12 mouse cellular contexts compared by ENCODE assay signal in the genomic region with DNA sequence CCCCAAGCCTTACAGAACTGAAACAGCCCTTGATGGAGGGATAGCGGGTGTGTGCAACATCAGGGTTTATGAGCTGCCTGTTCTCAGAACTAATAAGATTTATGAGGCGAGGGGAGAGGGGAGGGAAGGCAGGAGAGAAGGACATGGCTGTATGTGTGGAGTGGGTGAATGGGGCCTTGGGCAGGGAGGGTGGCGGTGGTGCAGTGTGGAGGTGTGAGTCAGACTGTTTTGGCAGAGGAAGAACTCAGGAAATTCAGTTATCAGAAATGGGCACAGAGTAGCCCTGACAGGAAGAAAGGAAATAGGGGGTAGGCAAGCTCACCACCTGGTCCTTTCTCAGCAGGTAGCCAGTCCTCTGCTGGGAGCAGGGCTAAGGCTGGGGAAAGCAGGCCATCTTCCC. TPM values are rescaled to one million over a fixed set of nuclear protein-coding genes. Genes with fewer than 3 reads are reported as not detected.
DNase-seq lines count a peak whose midpoint lies in the region; ATAC-seq and TF ChIP-seq lines count a peak whose summit lies in the region.
"Had no signal": no experiment of that assay in that cellular context is flagged by ENCODE, and none has a peak within 500 bp of the region (broad histone marks: within the 10 kb centered on the region; RNA-seq: fewer than 3 reads in every experiment).

No protein-coding gene starts in this region.

- TF ChIP-seq CTCF in E14TG2a.4 (conservative IDR thresholded peaks at IDR 0.05; ENCODE audit: low read length), result no peak

- H3K9ac ChIP-seq in limb, embryonic 11.5 days (ENCODE audit: low read length), result no peak overlapping the region
- H3K9ac ChIP-seq in midbrain, embryonic 14.5 days (replicated peaks; ENCODE audit: low read length), result no peak overlapping the region
- H3K9ac ChIP-seq: midbrain, embryonic 12.5 days had no signal

- H3K27me3 ChIP-seq in E14TG2a.4 (ENCODE audit: insufficient read depth, low read length), result no peaks in the 10 kb centered on the region
- H3K27me3 ChIP-seq in limb, embryonic 11.5 days (ENCODE audit: control insufficient read depth, insufficient read depth, low read length), result no peaks in the 10 kb centered on the region
- H3K27me3 ChIP-seq in midbrain, embryonic 14.5 days (ENCODE audit: control insufficient read depth, insufficient read depth, low read length), result no peaks in the 10 kb centered on the region

- peak; percentile 74; the same call in 1 of the 2 replicates for ATAC-seq in cerebellum, adult (ENCODE audit: insufficient number of reproducible peaks, low FRiP score, low TSS enrichment)
- ATAC-seq in limb, embryonic 11.5 days (ENCODE audit: insufficient number of reproducible peaks, low FRiP score, low TSS enrichment, low read depth), result no peak
- no peak for ATAC-seq in midbrain, embryonic 14.5 days (ENCODE audit: low FRiP score, low TSS enrichment)

- WGBS in limb, embryonic 11.5 days, result 16% methylated on average over 3 of the region's 3 CpGs
- 62% methylated on average over 3 of the region's 3 CpGs for WGBS in midbrain, embryonic 14.5 days

- H3K36me3 ChIP-seq in E14TG2a.4 (ENCODE audit: insufficient read depth, low read length), result peaks cover 5% of the 10 kb centered on the region; the same call in 1 of the 2 replicates
- H3K36me3 ChIP-seq in limb, embryonic 11.5 days (ENCODE audit: control insufficient read depth, insufficient read depth, low read length), result no peaks in the 10 kb centered on the region
- no peaks in the 10 kb centered on the region for H3K36me3 ChIP-seq in midbrain, embryonic 14.5 days (ENCODE audit: control insufficient read depth, insufficient read depth, low read length)
- H3K36me3 ChIP-seq: hindbrain, embryonic 10.5 days; midbrain, embryonic 12.5 days had no signal

- peak overlapping the region; percentile 43 for H3K4me3 ChIP-seq in E14TG2a.4 (replicated peaks; ENCODE audit: low read length)
- no peak overlapping the region for H3K4me3 ChIP-seq in limb, embryonic 11.5 days (ENCODE audit: low read depth, low read length)
- H3K4me3 ChIP-seq in midbrain, embryonic 14.5 days (replicated peaks; ENCODE audit: low read depth, low read length), result no peak overlapping the region
- H3K4me3 ChIP-seq: hindbrain, embryonic 10.5 days; layer of hippocampus, adult 2 months; midbrain, embryonic 12.5 days had no signal

- H3K4me2 ChIP-seq in limb, embryonic 11.5 days (ENCODE audit: low read depth, severe bottlenecking), result no peak overlapping the region
- H3K4me2 ChIP-seq in midbrain, embryonic 14.5 days (ENCODE audit: low read length), result no peak overlapping the region
- H3K4me2 ChIP-seq: midbrain, embryonic 12.5 days had no signal

- DNase-seq in cerebellum, postnatal 4 days (ENCODE audit: low spot score in 2 of 2), result no peak
- peak; percentile 49 for DNase-seq in cerebellum, adult 11 months
- DNase-seq in limb, embryonic 11.5 days (ENCODE audit: low spot score), result peak; percentile 49
- no peak for DNase-seq in midbrain, embryonic 14.5 days
- no peak for DNase-seq in frontal cortex, postnatal 36 days (ENCODE audit: low spot score in 2 of 2)
- no peak for DNase-seq in layer of hippocampus, postnatal 10 days (ENCODE audit: low spot score in 2 of 2)
- DNase-seq: B cell, adult 2 months had no signal

- no peaks in the 10 kb centered on the region for H3K9me3 ChIP-seq in E14TG2a.4 (ENCODE audit: low read length)
- H3K9me3 ChIP-seq in limb, embryonic 11.5 days (ENCODE audit: control insufficient read depth, low read length), result no peaks in the 10 kb centered on the region
- no peaks in the 10 kb centered on the region for H3K9me3 ChIP-seq in midbrain, embryonic 14.5 days (ENCODE audit: control insufficient read depth, low read length)
- H3K9me3 ChIP-seq: hindbrain, embryonic 10.5 days; midbrain, embryonic 12.5 days had no signal

- peaks cover 93% of the 10 kb centered on the region for H3K4me1 ChIP-seq in E14TG2a.4 (replicated peaks; ENCODE audit: low read depth, low read length)
- peaks cover 38% of the 10 kb centered on the region for H3K4me1 ChIP-seq in limb, embryonic 11.5 days (ENCODE audit: control insufficient read depth, insufficient read depth, low read length)
- peaks cover 29% of the 10 kb centered on the region for H3K4me1 ChIP-seq in midbrain, embryonic 14.5 days (ENCODE audit: control insufficient read depth, insufficient read depth, low read length)

- H3K27ac ChIP-seq in limb, embryonic 11.5 days (replicated peaks; ENCODE audit: low read depth, low read length), result no peak overlapping the region
- no peak overlapping the region for H3K27ac ChIP-seq in midbrain, embryonic 14.5 days (replicated peaks; ENCODE audit: low read depth, low read length)
- H3K27ac ChIP-seq: hindbrain, embryonic 10.5 days; layer of hippocampus, adult 2 months; midbrain, embryonic 12.5 days had no signal

RNA-seq across cellular contexts. Expression of a gene that starts 13.8 kb away (rescaled TPM):
- 15.1 and 16.5 TPM in 2 replicates for polyA plus RNA-seq in limb, embryonic 11.5 days (2014; fragmentation: Nextera tagmentation; extraction: Ambion mirVana)
- polyA plus RNA-seq in midbrain, embryonic 14.5 days (2014; fragmentation: Nextera tagmentation; extraction: Ambion mirVana), result 17.0 and 20.5 TPM in 2 replicates
- 10 to 100 TPM; 63.1 to 64.4 TPM for total RNA-seq in layer of hippocampus, postnatal 10 days (2021)

Comparison
In these comparisons a context has a peak if more than half of its experiments do, and no peak if none do; other contexts are left out.
1. DNase-seq: peak in cerebellum, adult 11 months (single experiment) and limb, embryonic 11.5 days (single experiment); none in cerebellum, postnatal 4 days (0 of 2), midbrain, embryonic 14.5 days (single experiment), frontal cortex, postnatal 36 days (0 of 2) and layer of hippocampus, postnatal 10 days (0 of 2).